Mouse (Mus musculus) right cerebral cortex, adult 2 months (tissue): ENCODE results near the gene Tlx3.
A peak's percentile ranks its signal among the peaks of the same experiment; 100 is the strongest.

ENCODE experiments used
- DNase-seq, 2 experiments: peaks; one replicate each; pipeline ENCODE4 v3.0.0; 2021 to 2022; ENCODE audit warnings: low spot score in 2 of 2

The Tlx3 gene

DNA sequence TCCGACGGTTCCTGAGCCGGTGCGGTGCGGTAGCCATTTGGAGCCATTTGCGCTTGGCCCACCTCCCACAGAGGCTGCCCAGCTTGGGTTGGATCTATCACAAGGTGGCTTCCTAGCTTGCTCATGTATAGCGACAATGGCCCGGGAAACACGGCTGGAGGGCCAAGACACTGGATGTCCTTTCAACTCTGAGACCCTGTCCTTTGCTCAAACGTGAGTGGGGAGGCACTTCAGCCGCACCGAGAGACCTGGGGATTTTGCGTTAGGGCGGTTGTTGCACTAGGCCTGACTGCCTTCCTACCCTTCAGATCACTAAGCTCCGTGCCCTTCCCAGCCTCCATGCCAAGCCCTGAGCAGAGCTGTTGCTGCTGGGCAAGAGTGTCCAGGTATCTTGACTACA, 5.7 kb downstream of the Tlx3 start:
- no peak for DNase-seq

GRCm38 (mm10) chr11:33197133-33197514, 6.3 kb downstream of the Tlx3 start:
- no peak for DNase-seq

GRCm38 (mm10) chr11:33196447-33197132, 6.8 kb downstream of the Tlx3 start:
- no peak for DNase-seq

- DNase-seq = no peak
Measured at GRCm38 (mm10) chr11:33195531-33196446, 7.6 kb downstream of the Tlx3 start.

- no peak for DNase-seq
Measured at GRCm38 (mm10) chr11:33195061-33195460, 8.3 kb downstream of the Tlx3 start.

DNA sequence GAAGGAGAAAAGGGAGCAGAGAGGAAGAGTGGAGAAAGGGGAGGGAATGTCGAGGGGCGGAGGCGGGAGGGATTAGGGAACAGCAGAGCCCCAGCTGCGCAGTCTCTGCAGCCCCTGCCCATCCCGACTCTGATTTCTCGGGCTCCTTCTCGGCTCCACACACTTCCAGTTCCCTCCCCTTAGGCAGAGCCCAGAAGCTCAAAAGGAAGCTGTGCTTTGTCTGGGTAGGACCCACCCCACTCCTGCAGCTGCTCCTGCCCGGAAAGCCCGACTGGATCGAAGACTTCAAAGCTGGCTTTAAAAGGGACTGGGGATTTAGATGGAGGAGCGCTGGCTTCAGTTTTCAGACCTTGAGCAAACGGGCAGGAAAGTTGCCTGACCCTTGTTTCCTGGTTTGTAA, 9.7 kb downstream of the Tlx3 start:
- no peak for DNase-seq

DNA sequence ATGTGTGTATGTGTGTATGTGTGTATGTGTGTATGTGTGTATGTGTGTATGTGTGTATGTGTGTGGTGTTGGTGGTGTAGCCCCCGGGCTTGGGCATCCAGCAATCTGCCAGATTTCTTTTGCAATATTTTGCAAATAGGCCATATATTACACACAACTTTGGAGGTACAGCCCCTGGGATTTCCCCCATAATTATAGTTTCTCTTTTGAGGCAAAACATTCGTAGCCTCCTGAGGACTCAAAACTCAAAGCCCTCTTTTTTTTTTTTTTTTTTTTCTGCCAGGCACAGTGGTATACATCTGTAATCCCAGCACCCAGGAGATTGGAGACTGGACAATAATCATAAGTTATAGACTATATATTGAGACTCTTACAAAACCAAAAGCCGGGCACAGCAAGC, 21.6 kb downstream of the Tlx3 start:
- DNase-seq = no peak

DNA sequence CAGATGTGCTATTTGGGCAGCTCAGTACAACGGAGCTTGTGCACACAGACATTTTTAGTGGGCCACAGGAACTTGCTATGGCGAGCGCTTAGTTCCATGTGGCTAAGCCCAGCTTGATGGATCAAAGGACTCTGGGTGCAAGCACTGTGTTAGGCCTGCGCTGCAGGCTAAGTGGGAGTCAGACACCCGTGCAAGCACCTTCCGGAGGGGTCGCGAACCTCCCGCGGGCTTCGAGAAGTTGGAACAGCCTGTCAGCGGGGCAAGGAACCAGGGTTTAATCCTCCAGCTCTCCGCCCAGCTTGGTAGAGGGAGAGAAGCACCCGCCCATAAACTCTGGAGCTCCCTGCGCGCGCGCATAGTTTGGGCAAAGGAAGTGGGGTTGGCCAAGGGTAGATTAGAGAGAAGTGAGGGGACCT, 22.7 kb downstream of the Tlx3 start:
- DNase-seq = no peak

DNA sequence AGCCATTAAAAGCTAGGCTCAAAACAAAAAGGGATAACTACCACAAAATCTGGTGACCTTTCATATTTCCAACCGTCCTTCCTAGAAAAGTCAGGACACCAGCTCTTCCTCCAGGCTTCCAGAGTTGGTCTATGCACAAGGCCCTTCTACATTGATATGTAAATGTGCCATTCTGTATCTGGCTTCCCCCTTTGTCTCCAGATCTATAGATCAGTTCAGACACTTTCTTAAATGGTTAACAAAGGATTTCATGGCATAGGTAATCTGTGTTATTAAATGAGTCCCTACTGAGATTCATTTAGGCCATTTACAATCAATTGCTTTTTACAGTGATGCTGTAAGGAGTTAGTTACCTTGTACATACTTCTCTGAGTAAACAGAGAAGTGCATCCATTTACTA, 23.6 kb downstream of the Tlx3 start:
- DNase-seq = no peak

DNA sequence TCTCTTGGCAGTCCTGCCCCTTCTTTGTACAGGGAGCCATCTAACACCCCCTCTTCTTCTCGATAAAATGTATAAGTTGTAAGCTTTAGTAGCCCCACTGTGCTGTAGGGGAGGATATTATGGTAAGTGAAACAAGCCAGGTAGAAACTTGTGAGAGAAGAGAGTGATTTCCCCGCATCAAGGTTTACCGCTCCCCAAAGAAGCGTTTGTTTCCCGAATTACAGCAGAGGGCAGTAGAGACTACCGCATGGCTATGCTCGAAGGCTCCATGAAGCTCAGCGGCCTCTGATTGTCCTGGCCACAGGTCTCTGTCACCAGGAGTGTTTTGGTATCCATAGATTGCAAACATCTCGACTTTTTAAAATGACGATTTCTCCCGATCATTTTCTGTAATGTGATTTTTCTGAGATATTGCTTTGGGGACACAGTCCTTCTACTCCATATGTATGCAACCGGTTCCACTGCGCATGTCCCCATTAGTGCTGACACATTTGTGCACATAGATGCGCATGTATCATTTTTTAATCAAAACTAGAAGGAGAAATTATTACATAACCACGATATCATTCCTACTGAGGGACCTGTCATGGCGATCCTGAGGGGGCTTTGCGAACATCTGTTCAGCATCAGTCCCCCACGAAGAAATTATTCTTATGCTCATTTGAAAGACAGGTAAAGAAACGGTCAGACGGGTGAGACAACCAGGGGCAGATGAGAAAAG, 26.7 kb downstream of the Tlx3 start:
- DNase-seq = peak; percentile 42 to 51

DNA sequence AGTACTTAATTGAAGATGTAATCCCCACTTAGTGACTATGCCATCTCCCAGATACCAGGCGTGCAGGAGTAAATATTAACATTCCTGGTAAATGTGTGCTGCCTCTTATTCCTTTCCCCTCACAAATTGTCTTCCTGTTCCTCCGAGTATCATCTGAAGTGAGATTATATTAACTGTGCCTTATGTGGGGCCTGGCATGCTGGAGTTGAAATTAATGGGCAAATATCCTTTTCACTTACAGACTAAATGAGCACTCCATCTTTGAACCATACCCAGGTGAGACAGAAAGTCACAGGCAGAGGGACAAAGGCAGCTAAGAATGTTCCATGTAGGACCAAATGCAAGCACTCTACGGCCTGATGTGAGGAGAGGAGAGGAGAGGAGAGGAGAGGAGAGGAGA, 27.6 kb downstream of the Tlx3 start:
- no peak for DNase-seq

DNA sequence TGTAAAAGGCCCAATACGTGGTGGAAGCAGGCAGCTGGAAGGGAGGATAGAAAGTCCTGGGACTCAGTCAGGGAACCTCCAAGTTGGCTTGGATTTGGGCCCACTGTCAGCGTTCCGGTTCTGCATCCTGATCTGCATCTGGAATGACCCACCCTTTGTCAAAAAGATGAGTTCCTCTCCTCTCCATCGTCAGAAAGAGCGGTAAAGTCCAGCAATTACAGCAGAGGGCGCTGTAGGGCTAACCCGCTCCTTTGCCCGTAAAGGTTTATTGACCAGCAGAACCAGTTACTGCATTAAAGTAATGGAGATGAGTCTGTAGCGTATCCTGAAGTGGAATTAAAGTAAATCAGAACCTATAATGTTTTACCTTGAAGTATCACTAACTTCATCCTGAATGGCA, 32.9 kb downstream of the Tlx3 start:
- DNase-seq = peak; percentile 38 to 47

- peak; percentile 99 to 100 for DNase-seq
Measured at GRCm38 (mm10) chr11:33162998-33163506, 40.3 kb downstream of the Tlx3 start, which contains the start of gene Npm1. Npm1 (minus strand) TSS chr11:33163206.

DNA sequence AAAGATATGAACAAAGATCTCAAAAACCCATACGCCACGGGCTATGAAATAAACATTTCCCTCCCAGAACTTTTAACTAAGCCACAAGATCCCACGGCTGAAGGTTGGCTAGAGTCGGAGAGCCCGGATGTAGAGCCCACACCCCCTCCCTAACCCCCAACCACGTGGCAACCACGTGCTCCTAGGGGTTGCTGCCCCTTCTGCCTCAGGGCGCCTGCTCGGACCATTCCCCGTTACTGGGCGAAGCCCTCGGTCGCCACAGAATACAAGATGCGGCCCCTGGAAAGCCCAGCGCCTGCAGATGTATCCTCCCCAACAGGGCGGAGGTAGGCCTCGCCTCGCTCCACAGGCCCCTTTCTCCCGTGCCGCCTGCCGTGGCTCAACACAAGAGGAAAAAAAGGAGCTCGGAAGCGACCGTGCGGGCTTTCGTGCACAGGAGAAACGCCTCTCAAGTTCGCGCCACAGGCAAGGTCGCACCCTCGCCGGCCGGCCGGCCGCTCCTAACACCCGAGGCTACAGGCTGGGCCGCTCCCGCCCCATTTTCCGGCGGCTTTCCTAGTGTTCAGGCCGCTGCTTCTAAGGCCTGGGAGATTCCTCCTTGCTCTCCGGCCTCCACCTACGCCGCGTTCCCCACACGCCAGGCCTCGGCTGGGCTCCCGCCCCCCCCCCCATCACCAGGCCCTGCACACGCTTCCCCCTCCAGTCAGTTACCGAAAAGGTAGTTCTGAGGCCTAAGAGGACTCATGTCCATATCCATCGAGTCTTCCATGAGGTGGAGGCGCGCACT, 41.0 kb downstream of the Tlx3 start:
- DNase-seq = peak; percentile 47 to 54

GRCm38 (mm10) chr11:33159741-33160140, 43.6 kb downstream of the Tlx3 start:
- no peak for DNase-seq

GRCm38 (mm10) chr11:33157453-33158196, 45.8 kb downstream of the Tlx3 start:
- no peak for DNase-seq

DNA sequence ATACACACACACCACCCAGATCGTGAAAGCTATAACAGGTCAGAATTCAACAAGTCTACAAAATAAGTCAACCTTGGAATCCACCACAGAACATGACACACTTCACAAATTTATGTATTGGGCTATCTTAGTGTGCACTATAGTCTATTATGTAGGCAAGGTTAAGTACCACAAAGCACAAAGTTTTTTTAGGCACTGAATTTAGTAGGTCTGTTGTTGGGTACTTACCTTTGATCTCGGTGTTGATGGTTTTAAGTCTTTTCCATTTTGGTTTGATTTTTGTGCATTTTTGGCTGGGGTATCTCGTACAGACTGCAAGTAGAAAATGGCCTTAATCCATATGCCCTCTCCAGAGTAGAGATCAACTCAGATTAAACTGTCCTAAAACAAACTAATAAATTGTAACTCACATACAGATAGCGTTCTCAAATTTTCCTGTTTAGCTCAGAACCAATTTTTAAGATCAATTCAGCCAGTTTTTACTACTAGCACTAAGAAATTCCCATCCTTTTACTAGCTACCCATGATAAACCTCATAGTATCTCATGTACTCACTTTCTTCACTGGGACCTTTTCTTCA, 46.9 kb downstream of the Tlx3 start:
- DNase-seq = no peak

- DNase-seq = no peak
Measured at GRCm38 (mm10) chr11:33154459-33154858, 48.9 kb downstream of the Tlx3 start.

GRCm38 (mm10) chr11:33152997-33153396, 50.4 kb downstream of the Tlx3 start:
- DNase-seq = no peak

DNA sequence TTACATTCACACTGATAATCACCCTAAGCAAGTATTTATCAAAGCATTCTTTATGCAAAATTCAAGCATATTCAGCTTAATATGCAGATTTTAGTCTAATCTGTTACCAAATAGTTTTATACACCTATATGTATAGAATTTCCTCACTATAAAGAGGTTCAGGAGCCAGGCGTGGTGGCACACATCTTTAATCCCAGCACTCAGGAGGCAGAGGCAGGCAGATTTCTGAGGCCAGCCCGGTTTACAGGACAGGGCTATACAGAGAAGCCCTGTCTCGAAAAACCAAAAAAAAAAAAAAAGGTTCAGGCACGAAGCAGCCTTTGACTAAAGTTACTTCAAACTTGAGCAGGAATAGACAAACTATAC, 51.6 kb downstream of the Tlx3 start:
- no peak for DNase-seq
